Mouse (Mus musculus) intestine, embryonic 15.5 days (tissue): ENCODE measurements around the gene 1700003E16Rik. TPM values are rescaled to one million over a fixed set of nuclear protein-coding genes. Genes with fewer than 3 reads are reported as not detected.

Experiments
- ATAC-seq: fragments of 200-750 bp; cut with Nextera tagmentation; 2 replicates; pipeline ENCODE4 v1.8.0; 2017; ENCODE audit warnings: moderate TSS enrichment, moderate library complexity
- H3K27ac ChIP-seq: fragments of 300-500 bp; sonication (generic); 2 replicates; pipeline ENCODE4 v1.5.1; 2015; ENCODE audit warnings: mild to moderate bottlenecking, inconsistent platforms
- H3K27me3 ChIP-seq: fragments of 300-500 bp; sonication (generic); replicated peaks from 2 replicates; pipeline ENCODE4 v1.6.1; 2015; ENCODE audit warnings: inconsistent platforms
- H3K36me3 ChIP-seq: fragments of 300-500 bp; sonication (generic); 2 replicates; pipeline ENCODE4 v1.6.1; 2015; ENCODE audit warnings: inconsistent platforms
- H3K4me1 ChIP-seq: fragments of 300-500 bp; sonication (generic); replicated peaks from 2 replicates; pipeline ENCODE4 v1.6.1; 2015; ENCODE audit warnings: inconsistent platforms
- H3K4me2 ChIP-seq: fragments of 300-500 bp; sonication (generic); replicated peaks from 2 replicates; pipeline ENCODE4 v1.6.1; 2015; ENCODE audit warnings: mild to moderate bottlenecking, inconsistent platforms
- H3K4me3 ChIP-seq: fragments of 300-500 bp; sonication (generic); replicated peaks from 2 replicates; pipeline ENCODE4 v1.5.1; 2015; ENCODE audit warnings: inconsistent platforms
- H3K9ac ChIP-seq: fragments of 300-500 bp; sonication (generic); 2 replicates; pipeline ENCODE4 v1.6.1; 2015; ENCODE audit warnings: inconsistent platforms
- H3K9me3 ChIP-seq: fragments of 300-500 bp; sonication (generic); 2 replicates; pipeline ENCODE4 v1.6.1; 2016; ENCODE audit warnings: inconsistent platforms
- WGBS: fragments of 180-500 bp; shearing (Covaris S2); methylation state at CpG from one replicate; pipeline ENCODE4 v1.1.7; 2015; 5-methylcytosine and 5-hydroxymethylcytosine counted together
- polyA plus RNA-seq: library from polyadenylated mRNA; unstranded; fragments of >200 nt; fragmentation: Nextera tagmentation; extraction: Ambion mirVana; gene quantifications from 2 replicates; pipeline ENCODE4 v1.2.1, GENCODE M21; 2015

Gene 1700003E16Rik
- polyA plus RNA-seq, 1 experiment from 2014 or later = 1.4 TPM

DNA sequence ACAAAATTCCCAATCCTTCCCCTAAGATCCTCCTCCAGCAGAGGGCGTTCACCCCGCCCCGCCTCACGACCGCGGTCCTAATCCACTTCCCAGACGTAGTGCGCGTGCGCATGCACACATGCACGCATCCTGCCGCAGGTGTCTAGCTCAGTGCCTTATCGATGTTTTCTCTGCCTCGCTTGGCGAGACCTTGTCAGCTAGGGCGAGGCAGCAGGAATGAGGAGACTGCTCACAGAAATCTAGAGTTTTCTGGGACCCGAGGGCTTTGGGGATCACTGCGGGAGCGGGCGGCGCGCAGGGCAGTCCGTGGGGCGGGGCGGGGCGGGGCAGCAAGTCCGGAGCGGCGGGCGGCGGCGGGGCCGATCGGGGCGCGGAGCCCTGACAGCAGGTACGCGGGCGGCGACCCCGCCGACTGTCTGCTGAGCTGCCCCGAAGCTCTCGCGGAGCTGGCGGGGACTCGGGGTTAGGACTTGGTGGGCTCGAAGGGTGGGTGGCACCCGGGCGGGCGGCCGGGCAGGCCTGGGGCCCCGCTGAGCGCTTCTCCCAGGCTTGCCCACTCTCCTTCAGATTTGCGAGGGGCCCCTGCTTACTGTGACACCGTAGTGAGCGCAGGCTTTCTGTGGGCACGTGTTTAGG, 9.5 kb downstream of the 1700003E16Rik start, which contains the start of gene Dctn1:
Dctn1 (plus strand) TSS at position 314 of the 636 bp plus-strand sequence.
- no peaks in the 10 kb centered on the region for H3K9me3 ChIP-seq
- H3K27me3 ChIP-seq = peaks cover 20% of the 10 kb centered on the region
- peak; percentile 89 for ATAC-seq
- H3K4me3 ChIP-seq = peak within 1 kb of the TSS; percentile 91
- H3K4me2 ChIP-seq = peak within 1 kb of the TSS; percentile 68
- under 1% methylated on average over 55 of the region's 58 CpGs for WGBS
- peak within 1 kb of the TSS; percentile 78 for H3K27ac ChIP-seq
- peak within 1 kb of the TSS; percentile 95 for H3K9ac ChIP-seq
- H3K36me3 ChIP-seq = no peaks in the 10 kb centered on the region
- peaks cover 24% of the 10 kb centered on the region for H3K4me1 ChIP-seq

DNA sequence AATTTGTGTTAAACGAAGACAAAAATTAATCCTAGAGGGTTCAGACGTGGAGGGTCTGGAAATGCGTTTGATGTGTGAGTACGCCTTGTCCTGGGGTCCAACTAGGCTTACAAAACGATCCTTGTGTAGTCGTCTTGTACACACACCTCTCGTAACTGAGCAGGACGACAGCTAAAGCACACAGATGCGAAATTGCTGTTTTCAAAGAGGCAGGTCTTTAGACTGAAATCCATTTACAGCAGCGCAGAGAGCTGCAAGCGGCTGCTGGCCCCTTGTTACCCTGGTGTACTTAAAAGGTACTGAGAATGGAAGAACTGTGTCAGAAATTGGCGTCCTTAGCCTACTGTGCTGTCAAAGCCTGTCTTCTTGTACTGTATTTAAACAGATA, 10.0 kb downstream of the 1700003E16Rik start:
- peak overlapping the region; percentile 78 for H3K27ac ChIP-seq
- peak; percentile 7; the same call in 1 of the 2 replicates for ATAC-seq
- no peaks in the 10 kb centered on the region for H3K9me3 ChIP-seq
- H3K4me2 ChIP-seq = peak overlapping the region; percentile 68
- peak overlapping the region; percentile 95 for H3K9ac ChIP-seq
- no peaks in the 10 kb centered on the region for H3K36me3 ChIP-seq
- H3K4me1 ChIP-seq = peaks cover 24% of the 10 kb centered on the region
- WGBS = under 1% methylated on average over 12 of the region's 12 CpGs
- peaks cover 15% of the 10 kb centered on the region for H3K27me3 ChIP-seq
- peak overlapping the region; percentile 91 for H3K4me3 ChIP-seq

- WGBS = 73% methylated on average over 5 of the region's 5 CpGs
- no peak overlapping the region for H3K27ac ChIP-seq
- H3K9me3 ChIP-seq = no peaks in the 10 kb centered on the region
- no peaks in the 10 kb centered on the region for H3K27me3 ChIP-seq
- H3K4me1 ChIP-seq = peaks cover 8% of the 10 kb centered on the region; the same call in 1 of the 2 replicates
- no peaks in the 10 kb centered on the region for H3K36me3 ChIP-seq
- ATAC-seq = no peak
- no peak overlapping the region for H3K4me3 ChIP-seq
- H3K4me2 ChIP-seq = no peak overlapping the region
- no peak overlapping the region for H3K9ac ChIP-seq
Measured at GRCm38 (mm10) chr6:83169872-83170271, 13.7 kb downstream of the 1700003E16Rik start.

DNA sequence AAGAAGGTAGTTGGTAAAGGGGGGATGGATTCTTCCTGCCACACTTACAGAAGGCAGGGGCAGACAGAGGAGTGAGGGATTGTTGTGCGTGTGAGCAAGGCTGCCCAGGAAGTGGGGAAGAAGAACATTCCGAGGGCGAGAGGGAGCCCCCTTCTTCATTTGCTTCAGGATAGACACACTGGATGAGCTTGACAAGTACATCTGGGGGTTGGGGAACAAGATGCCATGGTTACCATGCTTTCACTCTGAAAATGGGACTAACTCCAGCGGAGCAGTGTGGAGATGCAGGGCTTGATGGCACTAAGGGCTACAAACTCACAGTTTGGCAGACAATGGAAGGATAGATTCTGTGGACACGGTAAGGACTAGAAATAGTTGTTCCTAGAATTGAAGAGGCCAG, 14.9 kb downstream of the 1700003E16Rik start:
- Histone ChIP-seq H3K27ac (no peak overlapping the region), H3K4me2 (no peak overlapping the region), H3K36me3 (no peaks in the 10 kb centered on the region), H3K4me3 (no peak overlapping the region), H3K9ac (no peak overlapping the region), H3K4me1 (peaks cover 5% of the 10 kb centered on the region; the same call in 1 of the 2 replicates), H3K9me3 (no peaks in the 10 kb centered on the region), H3K27me3 (no peaks in the 10 kb centered on the region)
- no peak for ATAC-seq
- 77% methylated on average over 5 of the region's 5 CpGs for WGBS

GRCm38 (mm10) chr6:83172240-83172920, 16.2 kb downstream of the 1700003E16Rik start:
- Histone ChIP-seq H3K27me3 (no peaks in the 10 kb centered on the region), H3K9ac (no peak overlapping the region), H3K4me2 (no peak overlapping the region), H3K9me3 (no peaks in the 10 kb centered on the region), H3K4me3 (no peak overlapping the region), H3K27ac (no peak overlapping the region), H3K4me1 (peaks cover 5% of the 10 kb centered on the region; the same call in 1 of the 2 replicates), H3K36me3 (no peaks in the 10 kb centered on the region)
- no peak for ATAC-seq
- 71% methylated on average over 9 of the region's 9 CpGs for WGBS

- ATAC-seq = no peak
- WGBS = 86% methylated on average over 8 of the region's 8 CpGs
- Histone ChIP-seq H3K4me2 (no peak overlapping the region), H3K9ac (no peak overlapping the region), H3K27me3 (no peaks in the 10 kb centered on the region), H3K9me3 (no peaks in the 10 kb centered on the region), H3K36me3 (no peaks in the 10 kb centered on the region), H3K4me3 (no peak overlapping the region), H3K27ac (no peak overlapping the region), H3K4me1 (peaks cover 12% of the 10 kb centered on the region)
Measured at GRCm38 (mm10) chr6:83175996-83176395, 19.8 kb downstream of the 1700003E16Rik start.

DNA sequence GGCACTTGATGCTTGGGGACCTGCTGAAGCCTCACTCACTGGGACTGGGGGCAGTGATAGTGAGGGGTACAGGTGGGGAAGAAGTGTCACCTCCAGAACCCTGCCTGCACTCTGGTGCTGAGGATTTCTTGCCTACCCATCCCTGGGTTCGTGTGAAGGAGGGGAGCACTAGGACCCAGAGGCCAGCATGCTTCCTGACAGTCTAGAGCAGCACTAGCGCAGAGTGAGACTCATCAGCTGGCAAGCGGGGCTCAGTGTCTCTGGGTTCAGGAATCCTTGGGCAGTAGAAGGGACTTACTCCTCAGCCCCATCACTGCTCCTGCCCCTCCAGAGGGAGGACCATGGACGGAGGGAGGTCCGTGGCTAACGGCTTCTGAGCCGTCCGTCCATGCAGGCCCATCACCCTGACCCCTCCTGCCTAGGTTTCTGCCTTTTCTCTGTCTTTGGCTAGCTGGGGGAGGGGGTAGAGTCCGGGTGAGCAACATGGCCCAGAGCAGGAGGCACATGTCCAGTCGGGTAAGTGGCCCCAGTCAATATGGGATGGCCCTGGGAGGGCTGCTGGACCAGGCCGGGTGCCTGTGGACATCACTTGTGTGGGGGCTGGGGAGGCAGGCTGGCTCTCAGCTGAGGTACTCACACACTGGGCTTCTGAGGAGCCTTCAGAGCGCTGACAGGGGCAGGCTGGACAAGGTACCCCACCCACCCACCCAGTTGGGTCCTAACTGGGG, 23.4 kb downstream of the 1700003E16Rik start:
- H3K9me3 ChIP-seq = no peaks in the 10 kb centered on the region
- peak overlapping the region; percentile 25 for H3K4me3 ChIP-seq
- WGBS = 25% methylated on average over 12 of the region's 12 CpGs
- peak; percentile 64 for ATAC-seq
- H3K4me2 ChIP-seq = peak overlapping the region; percentile 60
- no peak overlapping the region for H3K27ac ChIP-seq
- H3K9ac ChIP-seq = 0 out of 2 replicates have a peak overlapping the region, but pooled peaks have one; percentile 23
- peaks cover 10% of the 10 kb centered on the region; the same call in 1 of the 2 replicates for H3K36me3 ChIP-seq
- peaks cover 12% of the 10 kb centered on the region for H3K4me1 ChIP-seq
- no peaks in the 10 kb centered on the region for H3K27me3 ChIP-seq

DNA sequence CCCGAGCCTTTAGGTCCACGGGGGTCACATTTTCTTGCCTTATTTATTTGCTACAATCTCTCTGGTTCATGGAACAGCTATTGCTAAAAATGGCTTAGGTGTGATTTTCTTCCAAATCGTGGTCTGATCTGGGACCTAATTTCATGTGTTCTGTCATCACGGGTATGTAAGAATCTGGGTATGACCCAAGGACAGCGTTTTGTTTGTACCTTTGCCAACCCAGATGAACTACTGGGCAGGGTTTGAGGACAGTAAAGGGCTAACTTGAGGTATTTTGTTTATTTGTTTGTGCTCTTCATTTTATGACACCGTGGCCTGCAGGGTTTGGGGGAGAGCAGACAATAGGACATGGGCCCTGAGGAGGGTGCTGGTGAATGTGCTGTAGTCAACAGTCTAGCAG, 24.4 kb downstream of the 1700003E16Rik start:
- peaks cover 13% of the 10 kb centered on the region for H3K4me1 ChIP-seq
- H3K4me3 ChIP-seq = no peak overlapping the region
- H3K9ac ChIP-seq = no peak overlapping the region
- H3K9me3 ChIP-seq = no peaks in the 10 kb centered on the region
- no peaks in the 10 kb centered on the region for H3K27me3 ChIP-seq
- no peak overlapping the region for H3K27ac ChIP-seq
- no peak overlapping the region for H3K4me2 ChIP-seq
- no peak for ATAC-seq
- H3K36me3 ChIP-seq = peaks cover 10% of the 10 kb centered on the region; the same call in 1 of the 2 replicates
- WGBS = 75% methylated on average over 6 of the region's 6 CpGs

- ATAC-seq = no peak
- Histone ChIP-seq H3K36me3 (peaks cover 20% of the 10 kb centered on the region), H3K27me3 (no peaks in the 10 kb centered on the region), H3K4me2 (no peak overlapping the region), H3K27ac (no peak overlapping the region), H3K9ac (no peak overlapping the region), H3K4me1 (peaks cover 10% of the 10 kb centered on the region; the same call in 1 of the 2 replicates), H3K9me3 (no peaks in the 10 kb centered on the region), H3K4me3 (no peak overlapping the region)
- WGBS = 86% methylated on average over 3 of the region's 3 CpGs
Measured at GRCm38 (mm10) chr6:83184858-83185435, 28.7 kb downstream of the 1700003E16Rik start.

DNA sequence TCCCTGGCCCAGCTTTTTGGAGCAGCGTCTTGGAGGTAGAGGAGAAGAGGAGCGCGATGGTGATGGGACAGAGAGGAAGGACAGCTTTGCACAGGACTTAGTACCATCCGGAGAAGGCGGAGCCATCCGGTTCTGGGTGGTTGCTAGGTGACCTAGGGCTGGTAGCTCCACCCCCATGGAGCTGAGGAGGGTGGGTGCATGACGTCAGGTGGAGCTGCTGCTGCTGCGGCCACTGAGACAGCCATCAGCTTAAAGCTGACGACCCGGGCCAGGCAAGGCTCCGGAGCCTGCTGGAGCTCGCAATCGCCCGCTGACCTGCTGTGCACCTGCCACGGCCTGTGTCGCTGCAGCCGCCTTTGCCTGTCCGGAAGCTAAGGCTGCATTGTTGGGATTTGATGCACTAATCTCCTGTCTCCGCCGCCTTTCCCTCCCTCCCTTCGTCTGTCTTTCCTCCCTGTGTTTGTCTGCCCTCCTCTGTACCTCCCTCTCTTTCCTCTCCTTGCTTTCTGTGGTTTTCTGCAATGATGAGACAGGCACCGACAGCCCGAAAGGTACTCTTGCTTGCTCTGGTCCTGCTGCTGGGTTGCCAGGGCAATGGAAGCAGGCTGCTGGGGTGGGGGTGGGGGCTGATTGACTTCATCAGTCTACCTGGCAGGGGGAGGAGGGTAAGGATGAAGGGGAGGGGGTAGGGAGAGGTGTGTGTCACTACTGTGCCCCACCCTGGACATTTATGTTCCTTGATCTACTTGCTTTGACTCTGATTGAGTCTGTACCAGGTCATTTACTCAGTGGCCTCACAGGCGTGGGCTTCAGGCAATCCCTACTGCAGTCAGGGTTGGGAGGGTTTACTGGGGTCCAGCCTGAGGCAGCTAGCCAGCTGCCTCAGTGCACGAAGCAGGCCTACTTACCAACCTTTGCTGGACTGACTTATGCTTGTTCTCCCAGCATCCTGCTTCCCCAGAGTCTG, 30.0 kb downstream of the 1700003E16Rik start:
- ATAC-seq = peak; percentile 87
- Histone ChIP-seq H3K4me1 (peaks cover 8% of the 10 kb centered on the region; the same call in 1 of the 2 replicates), H3K9me3 (no peaks in the 10 kb centered on the region), H3K27ac (no peak overlapping the region), H3K9ac (0 out of 2 replicates have a peak overlapping the region, but pooled peaks have one; percentile 12), H3K27me3 (no peaks in the 10 kb centered on the region), H3K4me3 (peak overlapping the region; percentile 9; the same call in 1 of the 2 replicates), H3K36me3 (peaks cover 30% of the 10 kb centered on the region), H3K4me2 (peak overlapping the region; percentile 45)
- WGBS = 16% methylated on average over 25 of the region's 25 CpGs

GRCm38 (mm10) chr6:83186946-83187345, 30.7 kb downstream of the 1700003E16Rik start:
- Histone ChIP-seq H3K4me1 (peaks cover 8% of the 10 kb centered on the region; the same call in 1 of the 2 replicates), H3K4me3 (no peak overlapping the region), H3K27me3 (no peaks in the 10 kb centered on the region), H3K27ac (no peak overlapping the region), H3K9ac (no peak overlapping the region), H3K9me3 (no peaks in the 10 kb centered on the region), H3K36me3 (peaks cover 38% of the 10 kb centered on the region), H3K4me2 (no peak overlapping the region)
- WGBS = 95% methylated on average over 2 of the region's 2 CpGs
- ATAC-seq = no peak
